Mouse (Mus musculus) liver, embryonic 14 days (tissue): ENCODE results near the gene Iqcf4. TPM values are rescaled to one million over a fixed set of nuclear protein-coding genes. Genes with fewer than 3 reads are reported as not detected.

Source experiments
- polyA plus RNA-seq: library from polyadenylated mRNA; depleted of rRNA; stranded (reverse); fragments of >200 nt; gene quantifications from 2 replicates; pipeline ENCODE4 v1.2.3, GENCODE M21; 2012; rRNA removed

Gene Iqcf4
- polyA plus RNA-seq: not detected in 2 replicates

DNA sequence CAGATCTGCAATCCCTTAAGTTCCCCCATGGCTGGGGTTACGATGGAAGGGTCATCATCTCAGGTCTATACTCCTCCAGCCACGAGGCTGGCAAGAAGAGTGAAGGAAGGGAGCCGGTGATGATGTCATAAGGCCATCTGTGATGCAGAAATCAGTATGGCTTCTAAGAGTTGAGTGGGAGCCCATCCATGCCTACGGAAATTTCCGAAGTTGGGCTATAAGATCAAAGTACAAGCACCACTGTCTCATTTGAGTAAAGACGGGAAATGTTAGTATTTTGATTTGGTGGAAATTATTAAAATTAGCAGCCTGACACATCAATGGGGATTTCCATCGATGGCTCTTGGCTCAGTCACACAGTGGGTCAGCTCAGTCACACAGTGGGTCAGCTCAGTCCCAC lies at the start of gene Iqcf4:
Gene Iqcf4 (minus strand): TSS at position 101 of the 400 bp plus-strand sequence.

DNA sequence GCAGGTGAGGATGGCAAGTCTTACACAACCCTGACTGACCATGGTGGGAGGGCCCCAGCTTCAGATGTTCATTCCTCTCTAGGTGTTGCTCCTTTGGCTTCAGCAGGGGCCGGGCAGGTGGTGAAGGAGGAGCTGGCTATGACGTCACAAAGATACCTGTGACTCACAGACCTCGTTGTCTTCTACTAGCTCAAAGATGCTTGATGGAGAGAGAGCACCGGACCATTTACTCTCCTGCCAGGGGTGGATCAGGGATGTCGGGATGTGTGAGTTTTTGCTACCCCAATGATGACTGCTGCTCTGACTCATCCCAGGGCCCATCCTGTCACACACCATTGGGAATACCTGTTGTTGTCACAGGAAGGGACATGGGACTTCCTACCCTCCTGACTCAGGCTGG lies 9.3 kb downstream of the Iqcf4 start, which contains the start of gene Iqcf3:
Gene Iqcf3 (minus strand): TSS at position 101 of the 400 bp plus-strand sequence.

Other genes starting within 250 kb of the Iqcf4 start
- gene Dusp7, start 202.4 kb downstream of the Iqcf4 start, polyA plus RNA-seq: 7.6 and 8.5 TPM in 2 replicates
- 761 and 850 TPM in 2 replicates for gene Rpl29, start 141.5 kb downstream of the Iqcf4 start, polyA plus RNA-seq
- 11.9 and 13.8 TPM in 2 replicates for gene Acy1, start 132.7 kb downstream of the Iqcf4 start, polyA plus RNA-seq
- 15.2 and 18.6 TPM in 2 replicates for gene Abhd14b, start 123.5 kb downstream of the Iqcf4 start, polyA plus RNA-seq
- 15.4 and 17.1 TPM in 2 replicates for gene Abhd14a, start 123.3 kb downstream of the Iqcf4 start, polyA plus RNA-seq
- 10.7 and 11.0 TPM in 2 replicates for gene Pcbp4, start 117.7 kb downstream of the Iqcf4 start, polyA plus RNA-seq
- 0.02 TPM in 1 of 2 replicates, not detected in the other for gene Gpr62, start 105.1 kb downstream of the Iqcf4 start, polyA plus RNA-seq
- gene Rrp9, start 95.0 kb downstream of the Iqcf4 start, polyA plus RNA-seq: 18.3 and 20.2 TPM in 2 replicates
- gene Parp3, start 94.0 kb downstream of the Iqcf4 start, polyA plus RNA-seq: 0.97 and 1.1 TPM in 2 replicates
- not detected in 2 replicates for gene Iqcf1, start 71.0 kb downstream of the Iqcf4 start, polyA plus RNA-seq
- 0.06 and 0.10 TPM in 2 replicates for gene Iqcf5, start 56.4 kb downstream of the Iqcf4 start, polyA plus RNA-seq
- not detected in 2 replicates for gene Iqcf3, start 9.4 kb downstream of the Iqcf4 start, polyA plus RNA-seq
- gene Iqcf6, start 55.6 kb upstream of the Iqcf4 start, polyA plus RNA-seq: not detected in 2 replicates
- gene Grm2, start 85.1 kb upstream of the Iqcf4 start, polyA plus RNA-seq: not detected in 2 replicates
- 8.4 and 9.6 TPM in 2 replicates for gene Tex264, start 114.9 kb upstream of the Iqcf4 start, polyA plus RNA-seq
- 2.0 and 2.7 TPM in 2 replicates for gene Rad54l2, start 218.2 kb upstream of the Iqcf4 start, polyA plus RNA-seq